Mouse (Mus musculus) cerebellum, adult 9-11 months (tissue): ENCODE results near the gene Itprip.

Experiments used
- DNase-seq: peaks from one replicate; pipeline ENCODE4 v3.0.0; 2022

Gene Itprip

DNA sequence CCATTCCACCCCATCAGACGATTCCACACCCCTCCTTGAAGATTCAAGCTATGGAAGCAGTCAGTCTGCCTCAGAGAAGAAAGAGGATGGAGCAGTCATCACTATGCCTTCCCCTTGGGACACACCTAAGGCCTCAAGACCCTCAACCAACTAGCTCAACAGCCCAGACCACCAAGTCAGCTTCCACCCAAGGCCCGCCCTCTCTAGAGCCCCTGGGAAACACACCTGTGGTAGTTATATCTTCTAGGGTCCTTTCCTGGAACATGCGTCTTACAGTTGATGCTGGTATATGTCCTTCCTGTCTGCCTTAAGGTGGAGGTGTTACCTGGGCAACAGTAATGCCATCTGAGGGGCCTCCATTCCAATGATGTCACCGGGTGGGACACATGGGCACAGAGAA is 4.9 kb downstream of the Itprip start:
- no peak for DNase-seq

DNA sequence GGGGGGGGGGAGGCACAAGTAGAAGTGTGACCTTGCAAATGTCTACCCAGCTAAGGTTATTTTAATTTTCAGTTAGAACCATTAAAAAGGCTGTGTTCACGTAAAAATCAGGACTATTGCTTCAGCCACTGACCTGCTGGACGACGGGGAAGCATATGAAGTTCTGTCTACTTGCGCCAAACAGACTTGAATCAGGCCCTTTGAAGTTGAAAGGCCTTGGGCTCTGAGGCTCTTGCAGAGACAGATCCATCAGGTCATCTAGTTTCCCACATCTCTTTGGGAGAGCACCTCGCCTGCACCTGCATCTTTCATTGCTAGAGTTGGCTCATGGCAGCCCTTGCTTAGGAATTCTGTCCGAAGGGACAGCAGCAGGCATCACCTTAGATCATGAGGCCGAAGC is 5.8 kb downstream of the Itprip start:
- no peak for DNase-seq

DNA sequence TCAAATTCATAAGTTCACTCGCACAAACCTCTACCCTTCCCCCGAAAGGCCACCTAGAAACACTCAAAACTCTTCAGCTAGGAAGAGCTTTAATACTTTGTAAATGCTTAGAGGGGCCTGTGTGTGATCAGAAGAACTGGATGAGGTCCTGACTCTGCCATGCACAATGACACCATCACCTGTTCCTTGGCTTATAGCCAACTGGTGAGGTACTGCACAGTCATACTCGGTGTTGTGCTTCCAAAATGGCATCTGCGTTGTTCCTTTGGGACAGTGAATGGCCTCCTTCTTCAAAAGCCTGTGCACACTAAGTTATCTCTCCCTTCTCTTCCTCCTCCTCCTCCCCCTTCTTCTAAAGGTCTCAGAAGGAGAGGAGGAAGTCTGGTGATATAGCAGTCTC is 8.3 kb downstream of the Itprip start:
- no peak for DNase-seq

DNA sequence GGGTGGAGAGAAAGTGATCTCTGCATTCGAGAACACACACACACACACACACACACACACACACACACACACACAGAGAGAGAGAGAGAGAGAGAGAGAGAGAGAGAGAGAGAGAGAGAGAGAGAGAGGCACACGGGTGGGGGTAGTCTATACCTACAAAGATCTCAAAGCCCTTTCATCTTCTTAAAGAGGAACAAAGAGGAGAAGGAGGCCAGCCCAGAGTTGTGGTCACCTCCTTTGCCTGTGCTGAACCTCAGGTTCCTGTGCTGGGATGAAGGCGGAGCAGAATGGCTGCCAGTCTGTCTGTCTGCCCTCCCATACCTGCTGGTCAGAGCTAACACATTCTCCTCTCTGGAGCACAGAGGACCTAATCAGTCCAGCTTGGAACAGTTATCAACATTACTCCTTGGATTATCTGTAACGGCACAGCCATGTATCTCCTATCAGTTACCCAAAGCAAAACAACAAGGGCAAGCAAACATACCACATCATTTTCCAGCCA is 8.9 kb downstream of the Itprip start:
- DNase-seq = no peak

DNA sequence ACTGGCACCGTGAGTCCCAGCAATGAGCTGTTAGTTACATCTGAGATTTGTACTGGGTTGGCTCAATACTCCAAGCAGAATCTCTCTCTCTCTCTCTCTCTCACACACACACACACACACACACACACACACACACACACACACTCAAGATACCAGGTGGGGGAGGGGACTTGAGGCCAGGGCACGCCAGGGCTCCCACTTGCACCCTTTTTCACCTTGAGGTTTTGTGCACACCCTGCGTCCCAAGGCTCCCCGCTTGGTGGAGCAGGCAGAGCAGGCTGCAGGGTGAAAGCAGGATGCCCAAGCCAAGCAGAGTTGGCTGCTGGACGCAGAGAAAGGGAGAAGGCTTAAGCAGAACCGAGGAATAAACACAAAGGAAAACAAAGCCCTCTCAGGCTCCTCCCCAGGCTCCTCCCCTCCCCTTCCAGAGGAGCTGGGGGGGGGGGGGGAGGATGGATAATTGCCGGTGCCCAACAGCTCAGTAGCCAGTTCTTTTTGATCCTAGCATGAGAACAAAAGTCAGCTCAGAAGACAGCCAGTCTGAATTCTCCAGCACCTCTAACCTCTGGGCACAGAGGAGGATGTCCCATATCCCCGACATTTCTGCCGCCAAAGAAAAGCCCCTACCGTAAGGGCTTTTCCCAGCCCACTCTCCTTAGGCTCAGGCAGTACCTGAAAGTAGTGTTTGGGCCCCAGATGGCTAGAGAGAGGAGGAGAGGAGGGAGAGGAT is 9.5 kb downstream of the Itprip start:
- DNase-seq = no peak

DNA sequence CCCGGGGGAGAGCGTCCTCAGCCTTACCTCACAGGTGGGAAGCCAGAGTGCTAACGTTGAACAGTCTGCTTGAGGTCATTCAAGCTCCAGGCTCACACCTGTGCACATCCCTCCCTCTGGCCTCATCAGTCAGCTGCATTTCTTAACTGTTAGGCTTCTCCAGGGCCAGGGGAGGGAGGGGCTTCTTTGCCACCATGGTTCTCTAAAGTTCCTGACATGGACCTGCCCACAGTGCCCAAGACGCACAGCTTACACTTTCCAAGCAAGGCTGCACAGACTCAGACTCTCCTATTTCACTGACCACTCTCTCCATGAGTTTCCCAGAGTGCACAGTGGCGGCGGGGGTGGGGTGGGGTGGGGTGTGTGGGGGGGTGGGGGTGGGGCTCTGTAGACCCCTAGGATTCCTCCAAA is 10.1 kb downstream of the Itprip start:
- DNase-seq = no peak

DNA sequence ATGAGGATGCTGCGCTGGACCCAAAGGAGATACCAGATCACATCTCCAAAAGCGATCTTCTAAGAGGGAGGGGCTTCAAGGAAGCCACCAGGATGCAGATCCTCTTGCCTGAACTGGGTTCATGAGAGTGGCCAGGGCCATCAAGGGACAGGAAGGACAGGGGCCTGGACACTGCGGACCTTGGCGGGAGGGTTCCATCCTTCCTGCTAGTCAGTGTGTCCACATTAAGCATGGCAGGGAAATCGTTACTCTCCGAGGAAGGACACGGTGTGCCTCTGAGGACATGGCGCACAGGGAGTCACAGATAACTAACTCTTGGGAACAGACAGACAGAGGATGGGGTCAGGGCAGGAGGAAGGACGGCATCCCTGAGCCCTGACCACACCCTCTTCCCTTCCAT is 11.5 kb downstream of the Itprip start:
- DNase-seq = no peak

DNA sequence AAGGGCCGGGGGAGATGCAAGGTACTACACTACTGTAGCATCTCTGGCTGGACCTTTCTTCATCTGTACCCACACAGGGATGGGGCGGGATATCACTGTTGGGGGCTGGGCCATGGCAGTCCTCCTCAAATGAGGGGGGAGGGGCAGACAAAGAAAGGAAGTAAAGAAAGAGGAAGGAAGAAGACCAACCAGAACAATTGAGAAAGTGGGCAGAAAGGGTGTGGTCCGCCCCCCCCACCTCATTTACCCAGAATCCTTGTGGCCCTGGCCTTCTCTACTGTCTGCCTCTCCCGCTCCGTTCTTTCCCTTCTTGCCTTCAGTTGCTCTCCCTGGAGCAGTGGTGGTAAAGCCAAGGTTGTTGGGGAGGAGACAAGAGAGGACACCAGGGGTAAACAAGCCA is 13.5 kb downstream of the Itprip start:
- no peak for DNase-seq

DNA sequence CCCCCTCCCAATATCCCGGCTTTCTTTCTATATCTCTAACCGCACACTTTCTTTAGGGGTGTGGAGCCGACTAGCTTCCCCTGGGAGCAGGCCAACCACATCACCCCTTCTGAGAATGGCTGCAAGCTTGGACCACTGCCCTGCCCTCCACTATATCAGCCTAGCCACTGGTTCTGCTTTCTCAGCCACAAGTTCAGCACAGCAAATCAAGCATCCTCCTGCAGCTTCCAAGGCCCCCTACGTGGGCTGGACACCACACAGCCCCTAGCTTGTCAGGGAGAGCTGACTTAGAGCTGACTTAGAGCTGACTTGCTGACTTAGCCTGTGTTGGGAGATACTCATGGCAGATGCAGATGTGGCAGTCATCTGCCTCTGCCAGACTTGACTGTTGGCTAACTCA is 14.0 kb downstream of the Itprip start:
- DNase-seq = no peak

DNA sequence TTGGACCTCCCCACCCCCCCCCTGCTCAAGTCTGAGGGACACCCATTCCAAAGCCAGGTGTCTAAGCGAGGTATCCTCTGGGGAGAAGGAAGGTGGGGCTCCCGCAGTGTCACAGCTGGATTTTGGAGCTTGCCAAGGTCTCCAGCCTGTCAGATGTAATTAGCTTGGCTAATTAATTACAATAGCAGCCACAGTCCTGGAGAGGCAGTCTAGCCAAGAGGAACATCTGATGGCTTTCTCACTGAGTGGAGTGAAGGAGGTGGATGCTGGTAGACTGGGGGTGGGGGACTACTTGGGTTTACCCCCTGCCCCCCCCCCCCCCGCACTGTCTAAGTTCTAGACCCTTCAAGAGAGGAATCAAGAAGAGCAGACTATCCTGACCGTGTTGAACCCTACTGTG is 15.4 kb downstream of the Itprip start:
- no peak for DNase-seq

DNA sequence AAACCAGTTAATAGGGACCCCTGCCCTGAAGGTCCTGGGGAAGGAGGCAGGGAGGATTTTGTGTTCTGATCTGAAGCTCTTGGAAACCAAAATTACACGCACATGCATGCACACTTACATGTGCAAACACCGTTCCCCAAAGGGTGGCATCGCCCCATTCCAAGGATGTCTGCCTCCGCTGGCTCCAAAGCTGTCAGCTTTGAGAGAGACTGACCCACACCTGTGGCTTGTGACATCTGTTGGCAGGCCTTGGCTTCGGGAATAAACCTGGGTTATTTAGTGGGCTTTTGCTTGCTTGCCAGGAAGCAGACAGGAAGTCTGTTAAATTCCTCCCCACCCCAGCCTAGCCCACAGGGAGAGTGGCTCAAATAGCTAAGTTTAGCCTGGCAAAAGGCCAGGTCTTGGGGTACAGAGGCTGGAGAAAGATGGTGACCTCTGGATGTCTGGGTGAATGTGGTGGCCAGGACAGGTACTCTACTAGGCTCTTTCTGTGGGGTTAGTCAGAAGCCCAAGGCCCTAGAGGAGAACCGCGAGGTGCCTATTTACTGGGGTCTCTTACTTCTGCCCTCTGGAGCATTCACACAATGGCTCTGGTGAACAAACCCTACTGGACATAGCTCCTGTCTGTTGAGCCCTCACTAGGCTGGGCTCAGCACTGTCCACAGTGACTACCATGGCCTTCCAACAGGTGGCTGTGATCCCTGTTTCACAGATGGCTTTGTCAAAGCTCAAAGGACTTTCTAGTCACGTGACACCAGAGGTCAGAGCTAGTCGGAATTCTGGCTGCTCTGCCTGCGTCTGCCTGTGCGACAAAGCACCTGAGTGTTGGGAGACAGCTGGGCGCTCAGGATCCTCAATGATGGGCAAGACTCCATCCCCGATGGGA is 16.5 kb downstream of the Itprip start:
- DNase-seq = no peak

DNA sequence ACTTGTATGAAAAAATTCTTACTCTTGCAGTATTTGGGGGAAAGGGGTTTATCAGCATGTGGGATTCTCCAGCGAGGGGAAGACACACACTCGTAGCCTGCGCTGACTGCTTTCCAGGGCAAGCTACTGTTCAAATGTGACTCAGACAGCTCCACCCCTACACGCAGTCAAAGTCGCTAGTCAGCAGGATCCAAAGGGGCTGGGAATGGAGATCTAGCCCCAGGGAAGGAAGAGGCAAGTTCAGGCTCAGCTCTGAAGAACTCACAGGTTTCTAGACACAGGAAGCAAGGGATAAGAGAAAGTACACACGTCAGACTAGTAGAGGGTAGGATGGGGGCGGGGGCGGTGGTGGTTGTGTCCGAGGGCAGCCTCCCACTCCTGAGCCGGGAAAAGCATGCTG is 18.5 kb downstream of the Itprip start:
- no peak for DNase-seq

DNA sequence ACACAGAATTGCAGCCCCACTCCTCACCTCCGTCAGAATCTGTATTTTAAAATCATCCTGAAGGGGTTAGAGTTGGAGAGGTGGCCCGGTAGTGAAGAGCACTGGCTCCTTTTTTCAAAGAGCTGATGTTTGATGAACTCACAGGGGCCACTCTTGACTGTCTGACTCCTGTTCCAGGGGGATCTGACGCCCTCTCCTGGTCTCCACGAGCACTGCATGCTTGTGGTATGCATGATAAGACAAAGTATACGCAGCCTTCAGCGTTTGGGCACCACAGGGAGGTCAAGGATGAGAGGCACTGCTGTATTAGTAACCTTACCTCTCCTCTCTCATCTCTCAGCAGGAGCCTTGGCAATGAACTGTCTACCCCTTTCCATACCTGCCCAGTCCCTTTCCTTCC is 19.1 kb downstream of the Itprip start:
- DNase-seq = no peak

DNA sequence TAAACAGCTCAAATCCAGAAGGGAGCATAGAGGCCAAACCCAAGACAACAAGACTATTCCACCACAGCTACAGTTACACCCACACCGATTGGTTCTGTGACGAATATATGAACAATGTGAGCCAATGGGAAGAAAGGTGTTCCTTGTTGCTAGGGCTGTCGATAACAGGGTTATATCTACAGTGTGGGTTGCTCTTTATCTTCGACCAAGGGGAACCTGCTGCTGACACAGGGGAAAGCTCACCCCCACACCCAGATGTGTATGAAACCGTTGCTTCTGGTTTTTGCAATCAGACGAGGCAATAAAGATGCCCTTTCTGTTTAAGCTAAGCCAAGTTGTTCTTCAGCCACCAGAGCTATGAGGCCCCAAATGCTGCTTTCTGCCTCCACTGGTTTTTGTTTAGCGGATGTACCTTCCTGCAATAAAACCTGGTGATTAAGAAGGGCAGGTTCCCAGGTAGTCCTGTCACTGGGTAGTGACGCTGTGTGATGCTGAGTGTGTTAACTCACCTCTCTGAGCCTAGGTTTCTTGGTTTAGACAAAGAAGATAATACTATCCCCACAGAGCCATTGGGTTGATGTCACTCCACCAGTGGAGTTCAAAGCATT is 20.5 kb downstream of the Itprip start:
- no peak for DNase-seq

DNA sequence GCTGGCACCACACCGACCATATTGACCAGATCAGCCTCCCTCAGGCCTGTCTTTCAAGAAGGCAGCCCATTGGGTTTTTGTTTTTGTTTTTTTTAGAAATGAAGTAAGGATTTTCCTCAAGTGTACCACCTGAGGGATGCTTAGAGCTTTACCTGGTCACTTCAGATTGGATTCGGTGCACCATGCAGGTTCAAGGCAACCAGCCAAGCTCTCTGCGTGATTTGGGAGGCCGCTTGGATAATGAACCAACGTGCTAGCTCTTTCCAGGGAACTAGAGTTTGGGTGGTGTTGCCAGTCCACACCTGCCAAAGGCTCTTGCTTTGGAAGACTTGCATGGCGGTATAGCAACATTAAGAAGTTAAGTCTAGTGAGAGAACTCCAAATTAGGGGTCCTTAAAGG is 26.0 kb downstream of the Itprip start:
- no peak for DNase-seq

DNA sequence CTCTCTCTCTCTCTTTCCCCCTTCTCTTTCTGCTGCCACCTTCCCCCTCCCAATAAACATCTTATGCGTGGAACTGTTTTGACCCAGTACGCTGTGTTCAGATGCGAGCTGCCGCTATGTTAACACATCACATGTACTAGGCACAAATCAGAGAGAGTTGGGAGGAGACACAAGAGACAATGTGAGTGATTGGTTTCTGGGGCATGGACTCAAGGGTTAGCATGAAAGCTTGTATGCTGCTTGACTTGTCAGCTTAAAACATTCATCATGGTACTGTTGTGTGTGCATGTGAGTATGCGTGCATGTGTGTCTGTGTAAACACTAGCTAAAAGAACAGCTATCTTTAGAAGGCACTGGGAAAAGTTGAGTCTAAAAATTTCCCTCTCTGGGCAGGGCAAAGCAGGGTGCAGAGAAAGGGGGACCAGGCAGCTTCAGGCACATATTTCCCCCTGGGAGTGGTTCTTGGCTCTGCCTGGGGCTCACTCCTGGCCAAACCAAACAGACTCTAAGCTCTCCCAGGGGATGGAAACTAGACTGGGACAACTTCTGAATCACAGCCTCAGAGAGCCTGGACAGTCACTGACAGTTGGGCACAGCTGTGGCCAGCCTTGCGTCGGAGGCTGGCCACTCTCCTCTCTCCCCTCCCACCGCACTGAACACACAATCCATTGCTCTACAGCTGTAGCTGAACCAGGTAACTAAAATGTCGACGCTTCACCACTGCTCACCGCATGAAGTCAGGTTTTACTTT is 27.4 kb downstream of the Itprip start:
- no peak for DNase-seq

DNA sequence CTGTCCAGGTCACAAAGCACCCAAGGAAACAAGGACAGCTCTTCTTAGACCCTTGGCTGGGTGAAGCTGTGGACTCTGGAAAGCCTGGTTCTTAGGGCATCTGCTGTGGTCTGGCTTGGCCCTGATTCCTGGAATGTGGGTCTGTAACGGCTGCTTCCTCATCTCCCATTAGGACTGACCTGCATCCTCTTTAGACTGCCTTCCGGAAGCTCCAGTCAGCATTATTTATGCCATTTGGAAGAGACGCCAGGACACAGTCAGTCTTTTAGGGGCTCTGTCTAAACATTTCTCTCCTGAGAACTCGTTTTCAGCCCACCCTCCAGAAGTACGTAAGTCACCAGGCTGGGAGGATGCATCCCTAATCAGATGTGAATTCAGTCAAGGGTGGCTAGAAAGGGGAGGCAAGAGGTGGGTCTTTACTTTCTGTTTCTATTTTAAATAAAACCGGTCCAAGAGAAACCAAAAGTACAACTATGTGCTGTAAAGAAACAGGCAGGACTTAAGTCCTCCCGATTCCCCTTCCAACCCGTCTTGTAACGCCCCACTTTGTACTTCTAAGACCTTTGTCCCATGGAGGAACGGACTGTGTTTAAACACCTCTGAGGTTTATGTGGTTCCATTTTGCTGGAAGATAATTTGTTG is 28.5 kb downstream of the Itprip start:
- no peak for DNase-seq

DNA sequence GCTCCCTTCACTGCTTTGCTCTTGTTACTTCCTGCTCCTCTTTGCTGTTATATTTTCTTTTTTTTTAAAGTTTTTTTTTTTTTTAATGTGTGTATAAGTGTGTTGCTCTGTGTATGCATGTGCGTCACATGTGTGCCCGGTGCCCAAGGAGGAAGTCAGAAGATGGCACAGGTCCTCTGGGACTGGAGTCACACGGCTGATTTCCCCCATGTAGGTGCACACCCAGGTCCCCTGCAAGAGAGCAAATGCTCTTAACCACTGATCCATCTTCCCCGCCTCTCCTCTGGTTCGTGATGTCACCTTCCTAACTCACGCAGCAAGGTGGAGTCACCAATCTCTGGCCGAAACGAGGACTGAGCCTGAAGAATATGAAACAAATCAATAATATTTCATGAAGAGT is 31.1 kb downstream of the Itprip start:
- DNase-seq = no peak

DNA sequence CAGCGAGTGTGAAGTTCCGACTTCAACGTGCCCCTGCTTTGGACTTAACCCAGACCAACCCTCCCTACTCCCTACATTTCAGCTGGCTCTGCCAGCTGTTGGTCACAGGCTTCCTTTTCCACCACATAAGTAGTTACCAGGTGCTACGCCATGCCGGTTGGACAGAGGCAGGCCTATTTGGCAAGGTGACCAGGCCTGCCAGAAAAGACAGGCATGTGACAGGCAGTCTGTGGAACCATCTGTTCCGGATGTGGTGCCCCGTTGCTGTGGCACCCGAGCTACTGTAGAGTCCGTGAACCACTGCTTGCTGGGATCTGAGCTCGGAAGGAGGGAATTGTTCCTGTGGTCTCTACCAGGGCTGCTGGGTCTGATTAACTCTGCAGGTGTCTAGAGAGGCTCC is 31.7 kb downstream of the Itprip start:
- no peak for DNase-seq

DNA sequence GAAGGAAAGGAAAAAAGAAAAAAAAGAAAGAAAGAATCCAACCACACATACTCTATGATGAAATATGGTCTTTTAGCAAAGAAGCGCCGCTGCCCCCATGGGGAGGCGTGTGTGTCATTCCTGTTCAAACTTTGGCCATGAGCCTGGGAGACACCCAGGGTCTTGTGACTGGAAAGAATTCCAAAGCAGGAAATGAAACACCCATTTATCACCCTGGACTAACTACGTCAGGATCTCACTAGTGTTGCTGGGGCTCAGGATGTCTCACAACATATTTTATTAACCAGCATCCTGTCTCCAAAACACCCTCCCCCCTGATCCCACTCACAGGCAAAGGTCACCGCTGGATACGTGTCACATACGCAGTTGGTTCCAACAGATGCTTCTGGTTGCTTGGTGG is 32.5 kb downstream of the Itprip start:
- no peak for DNase-seq

DNA sequence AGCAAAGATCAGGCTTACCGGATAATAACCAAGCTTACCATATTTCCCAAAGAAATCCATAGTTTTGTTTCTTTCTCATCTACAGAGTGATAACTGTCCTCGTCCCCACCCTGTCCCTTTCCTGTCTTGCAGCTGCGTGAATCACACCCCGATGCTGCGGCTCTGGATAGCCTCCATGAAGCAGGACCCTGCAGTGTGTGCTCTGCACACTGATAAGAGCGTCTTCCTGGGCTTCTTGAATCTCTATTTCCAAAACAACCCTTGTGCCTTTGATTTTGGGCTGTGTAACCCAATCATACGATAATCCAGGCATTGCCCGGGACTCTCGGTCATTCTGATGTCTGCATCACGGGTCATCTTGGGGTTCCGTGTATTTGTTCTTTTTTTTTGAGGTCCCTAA is 33.2 kb downstream of the Itprip start:
- no peak for DNase-seq

DNA sequence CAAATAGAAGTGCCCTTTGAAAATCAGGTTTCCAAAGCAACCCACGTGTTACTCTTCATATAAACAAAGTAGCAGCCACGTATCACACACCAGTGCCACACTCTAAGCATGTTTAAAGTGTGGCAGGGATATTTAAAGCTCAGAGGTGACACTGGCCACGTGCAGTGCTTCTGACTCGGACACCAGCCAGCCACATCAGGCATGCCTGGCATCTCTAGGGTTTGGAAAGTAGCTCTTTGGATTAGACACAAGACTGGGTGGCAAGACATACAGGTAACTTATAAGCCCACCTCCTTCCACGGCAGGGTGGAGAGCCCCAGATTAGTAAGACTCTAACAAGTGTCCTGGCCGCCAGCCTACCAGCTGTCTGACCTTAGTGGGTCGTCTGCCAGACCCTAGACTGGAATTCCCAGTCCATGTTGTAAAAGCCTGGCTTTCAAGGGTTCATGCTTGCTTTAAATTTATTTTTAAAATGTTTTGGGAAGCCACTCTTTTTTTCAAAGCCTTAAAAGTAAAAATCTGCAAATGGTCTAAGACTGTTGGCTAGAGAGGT is 33.8 kb downstream of the Itprip start:
- DNase-seq = no peak
